Mouse (Mus musculus) embryo, embryonic 10 days (tissue): Measurements from ENCODE around the gene Casp12.
"Not testable (repeated sequence)": the region's sequence is repeated elsewhere in the genome, so short reads cannot be mapped to it uniquely, and the experiment has no call there.

ENCODE experiments used
- DNase-seq: peaks from one replicate; pipeline ENCODE4 v3.0.0-alpha.2; 2015; ENCODE audit warnings: low spot score

Casp12 gene

GRCm38 (mm10) chr9:5345291-5345898, at the start of gene Casp12:
TSS of gene Casp12 (plus strand) at chr9:5345430.
- no peak for DNase-seq

GRCm38 (mm10) chr9:5296354-5297237, 48.6 kb upstream of the Casp12 start:
- no peak for DNase-seq

- no peak for DNase-seq
These were observed 46.7 kb upstream of the Casp12 start, which contains the start of gene Casp1 for GRCm38 (mm10) chr9:5298329-5299131. TSS of gene Casp1 (plus strand) at chr9:5298517.

GRCm38 (mm10) chr9:5299132-5299381, 46.2 kb upstream of the Casp12 start:
- DNase-seq: no peak

- no peak for DNase-seq
These were observed 36.7 kb upstream of the Casp12 start, which contains the start of gene Casp4 for GRCm38 (mm10) chr9:5308561-5308960. TSS of gene Casp4 (plus strand) at chr9:5308828.

GRCm38 (mm10) chr9:5310112-5310511, 35.1 kb upstream of the Casp12 start:
- no peak for DNase-seq

- no peak for DNase-seq
These were observed 33.8 kb upstream of the Casp12 start for GRCm38 (mm10) chr9:5311435-5311834.

- DNase-seq: no peak
These were observed 17.0 kb upstream of the Casp12 start for GRCm38 (mm10) chr9:5328204-5328603.

- no peak for DNase-seq
These were observed 12.8 kb upstream of the Casp12 start for GRCm38 (mm10) chr9:5332441-5332840.

- no peak for DNase-seq
These were observed 11.8 kb upstream of the Casp12 start for GRCm38 (mm10) chr9:5333422-5333821.

GRCm38 (mm10) chr9:5343092-5343491, 2.1 kb upstream of the Casp12 start:
- DNase-seq: no peak

- no peak for DNase-seq
These were observed 1.1 kb upstream of the Casp12 start for GRCm38 (mm10) chr9:5344090-5344489.

- no peak for DNase-seq
These were observed 2.2 kb downstream of the Casp12 start for GRCm38 (mm10) chr9:5347381-5347780.

GRCm38 (mm10) chr9:5353673-5354072, 8.4 kb downstream of the Casp12 start:
- DNase-seq: no peak

- no peak for DNase-seq
These were observed 11.6 kb downstream of the Casp12 start for GRCm38 (mm10) chr9:5356801-5357200.

- DNase-seq: no peak
These were observed 48.3 kb downstream of the Casp12 start for GRCm38 (mm10) chr9:5393561-5393960.

GRCm38 (mm10) chr9:5395861-5396260, 50.6 kb downstream of the Casp12 start:
- not testable (repeated sequence) for DNase-seq

- no peak for DNase-seq
These were observed 65.8 kb downstream of the Casp12 start for GRCm38 (mm10) chr9:5410988-5411568.

- no peak for DNase-seq
These were observed 67.3 kb downstream of the Casp12 start for GRCm38 (mm10) chr9:5412446-5413111.

- DNase-seq: no peak
These were observed 72.6 kb downstream of the Casp12 start for GRCm38 (mm10) chr9:5417871-5418270.
